8 mouse cellular contexts compared by ENCODE assay signal in genomic region chr2:85123187-85123868, GRCm38 (mm10). TPM values are rescaled to one million over a fixed set of nuclear protein-coding genes. Genes with fewer than 3 reads are reported as not detected.
DNase-seq lines count a peak whose midpoint lies in the region; ATAC-seq and TF ChIP-seq lines count a peak whose summit lies in the region.

No protein-coding gene starts in this region.

- no peak for TF ChIP-seq POLR2A in CH12.LX (IDR thresholded peaks at IDR 0.05; ENCODE audit: low read depth, low read length)

- ATAC-seq in heart, postnatal 0 days (ENCODE audit: insufficient read depth, low read depth), result no peak
- ATAC-seq in megakaryocyte-erythroid progenitor cell, adult 5-6 weeks (replicated peaks; ENCODE audit: low FRiP score, low TSS enrichment, poor library complexity, severe bottlenecking), result peak; percentile 92

- no peaks in the 10 kb centered on the region for H3K4me1 ChIP-seq in CH12.LX (ENCODE audit: control insufficient read depth in 1 of 2, insufficient read depth in 2 of 2)
- H3K4me1 ChIP-seq in heart, postnatal 0 days (ENCODE audit: control insufficient read depth, insufficient read depth), result no peaks in the 10 kb centered on the region

- TF ChIP-seq EP300 in CH12.LX (IDR thresholded peaks at IDR 0.05; ENCODE audit: low read length), result no peak
- no peak for TF ChIP-seq EP300 in heart, postnatal 0 days (IDR thresholded peaks at IDR 0.05; ENCODE audit: low read depth)

- WGBS in heart, postnatal 0 days, result 25% methylated on average over 5 of the region's 5 CpGs

- H3K79me2 ChIP-seq in CH12.LX (replicated peaks; ENCODE audit: control insufficient read depth, extremely low read depth, insufficient read depth, poor library complexity, severe bottlenecking), result no peaks in the 10 kb centered on the region

- H3K4me3 ChIP-seq in CH12.LX (replicated peaks in 1 of 3; ENCODE audit: low read depth in 2 of 3, low read length in 2 of 3, poor library complexity in 1 of 3), result no peak overlapping the region
- H3K4me3 ChIP-seq in heart, postnatal 0 days (ENCODE audit: low read depth, low read length), result no peak overlapping the region
- H3K4me3 ChIP-seq in layer of hippocampus, adult 2 months, result no peak overlapping the region

- no peaks in the 10 kb centered on the region for H3K27me3 ChIP-seq in CH12.LX (replicated peaks)
- no peaks in the 10 kb centered on the region for H3K27me3 ChIP-seq in heart, postnatal 0 days (ENCODE audit: control insufficient read depth, insufficient read depth, low read length)

- H3K9me3 ChIP-seq in CH12.LX (replicated peaks; ENCODE audit: low read length), result no peaks in the 10 kb centered on the region
- H3K9me3 ChIP-seq in heart, postnatal 0 days (replicated peaks; ENCODE audit: control insufficient read depth, low read length), result no peaks in the 10 kb centered on the region

- TF ChIP-seq RAD21 in CH12.LX (IDR thresholded peaks at IDR 0.05; ENCODE audit: low read depth, low read length), result peak; percentile 95

- no peaks in the 10 kb centered on the region for H3K36me3 ChIP-seq in CH12.LX (replicated peaks in 1 of 2; ENCODE audit: control insufficient read depth in 1 of 2, insufficient read depth in 1 of 2, low read length in 1 of 2)
- no peaks in the 10 kb centered on the region for H3K36me3 ChIP-seq in heart, postnatal 0 days (replicated peaks; ENCODE audit: control insufficient read depth, insufficient read depth, low read length)

- dilution Hi-C loops in CH12.LX (cut with MboI; ENCODE audit: extremely low pct_ligation_motif_present, extremely low pct_unique_long_range_greater_than_20kb, low sequenced_read_pairs), result no loop called here

- in situ Hi-C loops in CH12.LX (cut with MboI; ENCODE audit: low pct_ligation_motif_present, low pct_unique_long_range_greater_than_20kb, low sequenced_read_pairs), result loop anchor here (5.0 to 10.0 kb wide), 2 partner anchors 124 to 441 kb away; no protein-coding TSS in a partner anchor

- H3K27ac ChIP-seq in CH12.LX (ENCODE audit: insufficient read depth, low read depth), result no peak overlapping the region
- H3K27ac ChIP-seq in heart, postnatal 0 days (ENCODE audit: low read depth), result no peak overlapping the region
- no peak overlapping the region for H3K27ac ChIP-seq in layer of hippocampus, adult 2 months

- no peak overlapping the region for H3K9ac ChIP-seq in CH12.LX (ENCODE audit: insufficient read depth, low read depth)
- H3K9ac ChIP-seq in heart, postnatal 0 days (replicated peaks; ENCODE audit: low read depth, low read length), result no peak overlapping the region

- H3K4me2 ChIP-seq in CH12.LX (ENCODE audit: insufficient read depth, low read depth, poor library complexity, severe bottlenecking), result no peak overlapping the region
- no peak overlapping the region for H3K4me2 ChIP-seq in heart, postnatal 0 days (ENCODE audit: low read depth, low read length)

- TF ChIP-seq CTCF in CH12.LX (conservative IDR thresholded peaks at IDR 0.05 in 1 of 2, IDR thresholded peaks at IDR 0.05 in 1 of 2; ENCODE audit: low read depth in 2 of 2, low read length in 2 of 2), result peak; percentile 65 to 92
- TF ChIP-seq CTCF in heart, postnatal 0 days (IDR thresholded peaks at IDR 0.05; ENCODE audit: low read depth), result peak; percentile 82
- TF ChIP-seq CTCF in layer of hippocampus, adult 2 months (conservative IDR thresholded peaks at IDR 0.05), result peak; percentile 93

- peak; percentile 89 for DNase-seq in embryo, embryonic 10 days (ENCODE audit: low spot score)
- no peak for DNase-seq in embryo, embryonic 9.5 days (ENCODE audit: extremely low spot score)
- DNase-seq in CH12.LX (ENCODE audit: extremely low read depth), result peak; percentile 58
- DNase-seq in cerebellum, adult 8-10 months, result peak; percentile 27
- DNase-seq in heart, postnatal 0 days (ENCODE audit: low spot score), result peak; percentile 56
- peak; percentile 51 to 66 for DNase-seq in layer of hippocampus, adult 2 months (ENCODE audit: low spot score in 2 of 2)
- DNase-seq in thymus, postnatal 4 days, result peak; percentile 26

TF ChIP-seq in CH12.LX, 34 proteins besides CTCF, POLR2A, EP300 and RAD21:
- peak; percentile 84 for TF ChIP-seq SMC3 (IDR thresholded peaks at IDR 0.05; ENCODE audit: low read depth, low read length)
- 0 out of 2 replicates have a peak, but pooled peaks have one; percentile 6 for TF ChIP-seq ZC3H11A (IDR thresholded peaks at IDR 0.05; ENCODE audit: low read depth, low read length)
- TF ChIP-seq CHD1 (IDR thresholded peaks at IDR 0.05; ENCODE audit: low read depth, low read length), result no peak
- no peak for TF ChIP-seq MXI1 (IDR thresholded peaks at IDR 0.05; ENCODE audit: low read depth, low read length)

RNA-seq across cellular contexts. Expression of gene Aplnr, which starts 12.7 kb away (rescaled TPM):
- total RNA-seq in CH12.LX (2012; rRNA removed) (not detected in 2 replicates), CH12.LX (2014; rRNA removed) (not detected in 2 replicates)
- polyA plus RNA-seq in CH12.LX (2012; ENCODE audit: insufficient read length, low read depth), result not detected in 2 replicates
- 39.5 and 47.7 TPM in 2 replicates for total RNA-seq in heart, postnatal 0 days (2014; rRNA removed; ENCODE audit: low replicate concordance)
- polyA plus RNA-seq in heart, postnatal 0 days (2015; fragmentation: Nextera tagmentation; extraction: Ambion mirVana), result 54.0 and 59.0 TPM in 2 replicates
- total RNA-seq in layer of hippocampus, adult 2 months (2021), result 1 to 10 TPM in 1 of 2 experiments, under 1 TPM in 1; 0.42 to 1.0 TPM
- not detected in 2 replicates for total RNA-seq in megakaryocyte-erythroid progenitor cell, adult 5-6 weeks (2014; fragmentation: Nextera tagmentation)
- total RNA-seq in megakaryocyte-erythroid progenitor cell, adult 5-6 weeks (2017), result not detected in 2 replicates

Comparison
In these comparisons a context has a peak if more than half of its experiments do, and no peak if none do; other contexts are left out.
1. RNA of gene Aplnr, which starts 12.7 kb away (total RNA-seq): 39.5 to 47.7 TPM in heart, postnatal 0 days; 0.42 to 1.0 TPM in layer of hippocampus, adult 2 months, not detected in CH12.LX and not detected in megakaryocyte-erythroid progenitor cell, adult 5-6 weeks; every median in the first group is over 10 times any median in the second.
2. Peak in every context shown above with its lines, with median percentiles within 50 percentile points of each other: CTCF ChIP-seq.